Mouse (Mus musculus): ENCODE data around the gene Aldh3a1. TPM values are rescaled to one million over a fixed set of nuclear protein-coding genes. Genes with fewer than 3 reads are reported as not detected.

The Aldh3a1 gene
- total RNA-seq (2021) (1 to 10 TPM; 1.0 to 1.6 TPM), polyA plus RNA-seq (2012; rRNA removed) (1.1 and 3.3 TPM in 2 replicates)
- long read RNA-seq, partial matches to known transcripts = 0 of 1 reads
- long read RNA-seq, other reads (novel, unspliced or antisense) = 0 of 1 reads

DNA sequence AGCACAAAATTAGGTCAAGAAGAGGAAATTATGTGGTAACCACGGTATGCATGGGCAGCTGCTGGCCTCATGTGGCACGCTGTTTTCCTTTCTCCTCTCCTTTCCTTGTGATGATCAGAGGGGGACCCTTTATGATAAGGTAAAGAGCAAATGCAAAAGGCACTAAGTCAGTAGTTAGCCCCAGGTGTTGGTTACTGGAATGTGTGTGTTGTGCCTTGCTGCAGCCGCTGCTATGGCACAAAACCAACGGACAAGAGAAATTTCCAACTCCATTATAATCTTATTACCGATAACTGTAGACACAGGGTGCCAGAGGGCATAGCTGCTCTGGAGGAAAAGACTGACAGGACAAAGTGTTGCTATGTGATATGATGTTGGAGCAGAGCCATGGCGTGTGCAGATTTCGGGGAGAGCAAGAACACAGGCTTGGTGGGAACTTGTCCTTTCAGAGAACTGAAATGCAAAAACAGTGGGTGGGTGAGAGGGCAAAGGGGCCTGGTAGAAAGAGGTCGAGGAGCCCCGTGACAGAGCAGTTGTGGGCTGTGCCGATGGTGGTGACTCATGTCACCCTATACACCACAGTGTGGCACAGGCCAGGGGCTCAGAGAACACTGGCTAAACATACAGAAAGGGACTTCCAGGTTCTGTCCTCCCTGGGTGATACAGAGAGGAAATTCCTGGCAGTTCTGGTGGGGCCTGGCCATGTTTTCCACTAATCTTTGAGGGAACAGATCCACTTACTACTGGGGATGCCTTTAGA is at the start of gene Aldh3a1:
Gene Aldh3a1 (plus strand): TSS at position 51 of the 760 bp plus-strand sequence.
- Histone ChIP-seq H3K27me3 (ENCODE audit: control insufficient read depth, insufficient read depth, low read length) (no peaks in the 10 kb centered on the region), H3K79me2 (replicated peaks; ENCODE audit: control insufficient read depth, insufficient read depth, low read length) (no peaks in the 10 kb centered on the region), H3K27ac (peak within 1 kb of the TSS; percentile 23), H3K36me3 (ENCODE audit: control insufficient read depth, insufficient read depth, low read length) (no peaks in the 10 kb centered on the region), H3K4me1 (ENCODE audit: control insufficient read depth, insufficient read depth, low read length) (peaks cover 9% of the 10 kb centered on the region), H3K9ac (ENCODE audit: low read depth, low read length) (no peak within 1 kb of the TSS), H3K4me3 (no peak within 1 kb of the TSS)
- TF ChIP-seq CTCF (IDR thresholded peaks at IDR 0.05) (no peak), POLR2A (IDR thresholded peaks at IDR 0.05; ENCODE audit: insufficient read depth, low read depth, low read length) (no peak), EP300 (IDR thresholded peaks at IDR 0.05; ENCODE audit: insufficient read depth, low read depth, low read length) (no peak)
- no peak for DNase-seq
- intact Hi-C loops (cut with DNase I) = no loop called here
- WGBS = 34% methylated on average over 10 of the region's 10 CpGs

DNA sequence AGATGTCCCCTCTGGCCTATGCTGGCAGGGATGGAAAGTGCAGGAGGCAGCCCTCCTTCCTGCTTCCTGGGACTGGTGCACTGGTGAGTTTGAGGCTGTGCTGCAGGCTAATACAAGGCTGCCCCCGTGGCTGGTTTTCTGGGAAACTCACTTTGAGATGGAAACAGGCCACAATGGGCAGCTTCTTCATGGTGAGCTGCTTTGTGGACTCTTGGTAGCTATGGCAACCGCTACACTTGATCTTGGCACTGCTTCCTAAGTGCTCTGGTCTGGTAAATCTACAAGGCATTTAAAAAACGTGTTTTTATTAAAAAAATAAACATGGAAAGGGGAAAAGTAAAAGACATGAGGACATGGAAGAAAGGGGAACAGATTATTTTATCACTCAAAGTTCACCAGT is 49.2 kb upstream of the Aldh3a1 start:
- 71% methylated on average over 3 of the region's 3 CpGs for WGBS
- intact Hi-C loops (cut with DNase I) = no loop called here
- Histone ChIP-seq H3K27me3 (ENCODE audit: control insufficient read depth, insufficient read depth, low read length) (no peaks in the 10 kb centered on the region), H3K79me2 (replicated peaks; ENCODE audit: control insufficient read depth, insufficient read depth, low read length) (no peaks in the 10 kb centered on the region), H3K4me3 (no peak overlapping the region), H3K4me1 (ENCODE audit: control insufficient read depth, insufficient read depth, low read length) (peaks cover 2% of the 10 kb centered on the region; the same call in 1 of the 2 replicates), H3K27ac (no peak overlapping the region), H3K36me3 (ENCODE audit: control insufficient read depth, insufficient read depth, low read length) (no peaks in the 10 kb centered on the region), H3K9ac (ENCODE audit: low read depth, low read length) (no peak overlapping the region)
- TF ChIP-seq EP300 (IDR thresholded peaks at IDR 0.05; ENCODE audit: insufficient read depth, low read depth, low read length) (no peak), CTCF (IDR thresholded peaks at IDR 0.05) (no peak), POLR2A (IDR thresholded peaks at IDR 0.05; ENCODE audit: insufficient read depth, low read depth, low read length) (no peak)
- DNase-seq = no peak

DNA sequence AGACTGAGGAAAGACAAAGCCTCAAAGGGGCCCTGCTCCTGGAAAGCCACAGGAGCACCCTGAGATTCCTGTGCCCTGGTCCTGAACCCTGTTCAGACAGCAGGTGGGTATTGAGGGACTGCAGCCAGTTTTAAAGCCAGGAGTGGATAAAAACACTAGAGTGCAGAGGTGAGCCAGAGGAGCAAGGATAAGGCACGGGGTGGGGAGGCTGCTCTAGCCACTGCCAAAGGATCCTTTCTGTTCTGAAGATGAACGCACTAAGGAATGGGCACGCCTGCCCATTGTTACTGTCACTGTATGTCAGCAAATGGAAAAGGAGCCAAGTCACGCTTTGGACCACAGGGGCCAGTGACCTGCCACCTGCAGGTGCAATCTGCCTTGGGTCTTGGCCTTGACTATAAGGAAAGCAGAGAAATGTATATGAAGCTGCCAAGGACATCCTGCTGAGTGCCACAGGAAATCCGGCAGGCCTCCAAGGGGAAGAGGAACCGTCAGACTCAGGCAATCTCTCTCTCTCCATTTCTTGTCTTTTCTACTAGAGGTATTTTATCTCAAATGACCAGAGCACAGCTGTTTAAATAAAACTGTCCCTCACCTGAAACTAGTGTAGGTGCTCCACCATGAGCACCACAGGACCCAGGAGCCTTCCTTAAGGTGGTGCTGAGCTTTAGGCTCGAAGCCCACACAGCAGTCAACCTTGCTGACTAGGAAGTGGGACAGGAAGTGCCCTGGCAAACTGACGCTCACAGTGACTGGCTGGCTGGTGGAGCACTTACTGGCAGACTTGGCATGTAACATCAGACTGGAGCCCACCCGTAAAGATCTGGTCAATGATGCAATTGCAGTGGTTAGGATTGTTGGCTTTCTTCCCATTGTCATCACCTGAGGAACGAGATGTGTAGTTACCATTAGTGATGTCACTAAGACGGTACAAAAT is 47.3 kb upstream of the Aldh3a1 start:
- intact Hi-C loops (cut with DNase I) = no loop called here
- Histone ChIP-seq H3K9ac (ENCODE audit: low read depth, low read length) (no peak overlapping the region), H3K36me3 (ENCODE audit: control insufficient read depth, insufficient read depth, low read length) (no peaks in the 10 kb centered on the region), H3K4me3 (no peak overlapping the region), H3K27ac (no peak overlapping the region), H3K79me2 (replicated peaks; ENCODE audit: control insufficient read depth, insufficient read depth, low read length) (no peaks in the 10 kb centered on the region), H3K4me1 (ENCODE audit: control insufficient read depth, insufficient read depth, low read length) (peaks cover 2% of the 10 kb centered on the region; the same call in 1 of the 2 replicates), H3K27me3 (ENCODE audit: control insufficient read depth, insufficient read depth, low read length) (no peaks in the 10 kb centered on the region)
- DNase-seq = no peak
- 48% methylated on average over 11 of the region's 11 CpGs for WGBS
- TF ChIP-seq POLR2A (IDR thresholded peaks at IDR 0.05; ENCODE audit: insufficient read depth, low read depth, low read length) (no peak), EP300 (IDR thresholded peaks at IDR 0.05; ENCODE audit: insufficient read depth, low read depth, low read length) (no peak), CTCF (IDR thresholded peaks at IDR 0.05) (no peak)

GRCm38 (mm10) chr11:61161121-61161520 is 46.2 kb upstream of the Aldh3a1 start:
- H3K79me2 ChIP-seq (replicated peaks; ENCODE audit: control insufficient read depth, insufficient read depth, low read length) = no peaks in the 10 kb centered on the region
- H3K27me3 ChIP-seq (ENCODE audit: control insufficient read depth, insufficient read depth, low read length) = no peaks in the 10 kb centered on the region
- WGBS = 95% methylated on average over 13 of the region's 13 CpGs
- no peak for DNase-seq
- H3K36me3 ChIP-seq (ENCODE audit: control insufficient read depth, insufficient read depth, low read length) = no peaks in the 10 kb centered on the region
- no peak overlapping the region for H3K27ac ChIP-seq
- intact Hi-C loops (cut with DNase I) = no loop called here
- H3K4me1 ChIP-seq (ENCODE audit: control insufficient read depth, insufficient read depth, low read length) = peaks cover 2% of the 10 kb centered on the region; the same call in 1 of the 2 replicates
- TF ChIP-seq CTCF (IDR thresholded peaks at IDR 0.05) (no peak), POLR2A (IDR thresholded peaks at IDR 0.05; ENCODE audit: insufficient read depth, low read depth, low read length) (no peak), EP300 (IDR thresholded peaks at IDR 0.05; ENCODE audit: insufficient read depth, low read depth, low read length) (no peak)
- no peak overlapping the region for H3K4me3 ChIP-seq
- H3K9ac ChIP-seq (ENCODE audit: low read depth, low read length) = no peak overlapping the region

DNA sequence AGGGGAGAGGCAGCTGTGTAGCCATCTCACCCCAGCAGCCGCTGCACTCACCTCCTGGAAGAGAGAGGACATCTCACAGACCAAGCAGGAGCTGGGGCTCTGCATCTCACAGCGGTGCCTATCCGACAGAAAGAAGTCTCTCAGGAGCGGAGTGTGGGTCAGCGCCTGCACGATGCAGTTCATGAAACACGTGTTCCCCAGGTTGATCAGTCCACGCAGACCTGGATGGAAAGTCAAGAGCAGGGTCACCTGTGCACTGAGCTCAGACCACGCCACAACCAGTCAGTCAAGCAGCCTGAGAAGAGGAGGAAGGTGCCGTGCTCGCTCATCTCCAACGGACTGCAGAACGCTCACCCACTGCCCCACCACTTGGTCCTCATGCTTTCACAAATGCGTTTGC is 44.6 kb upstream of the Aldh3a1 start:
- WGBS = 95% methylated on average over 14 of the region's 14 CpGs
- no peaks in the 10 kb centered on the region for H3K36me3 ChIP-seq (ENCODE audit: control insufficient read depth, insufficient read depth, low read length)
- DNase-seq = no peak
- H3K4me1 ChIP-seq (ENCODE audit: control insufficient read depth, insufficient read depth, low read length) = peaks cover 2% of the 10 kb centered on the region; the same call in 1 of the 2 replicates
- H3K4me3 ChIP-seq = no peak overlapping the region
- TF ChIP-seq CTCF (IDR thresholded peaks at IDR 0.05) (no peak), POLR2A (IDR thresholded peaks at IDR 0.05; ENCODE audit: insufficient read depth, low read depth, low read length) (no peak), EP300 (IDR thresholded peaks at IDR 0.05; ENCODE audit: insufficient read depth, low read depth, low read length) (no peak)
- no peaks in the 10 kb centered on the region for H3K79me2 ChIP-seq (replicated peaks; ENCODE audit: control insufficient read depth, insufficient read depth, low read length)
- no peak overlapping the region for H3K9ac ChIP-seq (ENCODE audit: low read depth, low read length)
- intact Hi-C loops (cut with DNase I) = no loop called here
- H3K27me3 ChIP-seq (ENCODE audit: control insufficient read depth, insufficient read depth, low read length) = no peaks in the 10 kb centered on the region
- no peak overlapping the region for H3K27ac ChIP-seq

All from heart, adult 2 months (tissue).